Mouse (Mus musculus): ENCODE measurements around the gene Cgn. TPM values are rescaled to one million over a fixed set of nuclear protein-coding genes. Genes with fewer than 3 reads are reported as not detected.

The Cgn gene
- polyA plus RNA-seq, 1 experiment from 2014 or later: 25.2 TPM

GRCm38 (mm10) chr3:94796181-94796580 is 9.9 kb upstream of the Cgn start:
- H3K4me3 ChIP-seq (ENCODE audit: low read depth, low read length): no peak overlapping the region
- H3K27me3 ChIP-seq (ENCODE audit: control insufficient read depth, insufficient read depth, low read length): no peaks in the 10 kb centered on the region
- no peak for DNase-seq (ENCODE audit: low spot score)
- H3K36me3 ChIP-seq (ENCODE audit: control insufficient read depth, insufficient read depth, low read length): no peaks in the 10 kb centered on the region
- H3K9ac ChIP-seq (ENCODE audit: low read length): no peak overlapping the region
- TF ChIP-seq EP300 (optimal IDR thresholded peaks at IDR 0.05) (no peak), CTCF (IDR thresholded peaks at IDR 0.05; ENCODE audit: low read depth) (no peak)
- H3K4me2 ChIP-seq (replicated peaks; ENCODE audit: low read depth): no peak overlapping the region
- no peak for ATAC-seq (ENCODE audit: low FRiP score, low TSS enrichment)
- H3K27ac ChIP-seq (replicated peaks): no peak overlapping the region
- no peaks in the 10 kb centered on the region for H3K9me3 ChIP-seq (ENCODE audit: control insufficient read depth, low read length)
- H3K4me1 ChIP-seq (replicated peaks; ENCODE audit: control insufficient read depth, insufficient read depth): no peaks in the 10 kb centered on the region

- no peaks in the 10 kb centered on the region for H3K9me3 ChIP-seq (ENCODE audit: control insufficient read depth, low read length)
- no peak overlapping the region for H3K9ac ChIP-seq (ENCODE audit: low read length)
- H3K27ac ChIP-seq (replicated peaks): no peak overlapping the region
- H3K36me3 ChIP-seq (ENCODE audit: control insufficient read depth, insufficient read depth, low read length): no peaks in the 10 kb centered on the region
- 61% methylated on average over 7 of the region's 7 CpGs for WGBS
- H3K4me2 ChIP-seq (replicated peaks; ENCODE audit: low read depth): no peak overlapping the region
- no peaks in the 10 kb centered on the region for H3K27me3 ChIP-seq (ENCODE audit: control insufficient read depth, insufficient read depth, low read length)
- ATAC-seq (ENCODE audit: low FRiP score, low TSS enrichment): no peak
- TF ChIP-seq EP300 (optimal IDR thresholded peaks at IDR 0.05) (no peak), CTCF (IDR thresholded peaks at IDR 0.05; ENCODE audit: low read depth) (no peak)
- no peak for DNase-seq (ENCODE audit: low spot score)
- no peaks in the 10 kb centered on the region for H3K4me1 ChIP-seq (replicated peaks; ENCODE audit: control insufficient read depth, insufficient read depth)
- H3K4me3 ChIP-seq (ENCODE audit: low read depth, low read length): no peak overlapping the region
These were observed 9.4 kb upstream of the Cgn start for GRCm38 (mm10) chr3:94795596-94796140.

GRCm38 (mm10) chr3:94794359-94794758 is 8.1 kb upstream of the Cgn start:
- H3K27ac ChIP-seq (replicated peaks): no peak overlapping the region
- 65% methylated on average over 2 of the region's 2 CpGs for WGBS
- no peaks in the 10 kb centered on the region for H3K4me1 ChIP-seq (replicated peaks; ENCODE audit: control insufficient read depth, insufficient read depth)
- no peak overlapping the region for H3K4me2 ChIP-seq (replicated peaks; ENCODE audit: low read depth)
- no peaks in the 10 kb centered on the region for H3K36me3 ChIP-seq (ENCODE audit: control insufficient read depth, insufficient read depth, low read length)
- DNase-seq (ENCODE audit: low spot score): no peak
- no peak overlapping the region for H3K9ac ChIP-seq (ENCODE audit: low read length)
- TF ChIP-seq CTCF (IDR thresholded peaks at IDR 0.05; ENCODE audit: low read depth) (no peak), EP300 (optimal IDR thresholded peaks at IDR 0.05) (no peak)
- no peaks in the 10 kb centered on the region for H3K27me3 ChIP-seq (ENCODE audit: control insufficient read depth, insufficient read depth, low read length)
- ATAC-seq (ENCODE audit: low FRiP score, low TSS enrichment): no peak
- H3K4me3 ChIP-seq (ENCODE audit: low read depth, low read length): no peak overlapping the region
- no peaks in the 10 kb centered on the region for H3K9me3 ChIP-seq (ENCODE audit: control insufficient read depth, low read length)

GRCm38 (mm10) chr3:94793672-94794071 is 7.4 kb upstream of the Cgn start:
- no peaks in the 10 kb centered on the region for H3K36me3 ChIP-seq (ENCODE audit: control insufficient read depth, insufficient read depth, low read length)
- no peak for DNase-seq (ENCODE audit: low spot score)
- no peak overlapping the region for H3K4me2 ChIP-seq (replicated peaks; ENCODE audit: low read depth)
- no peak overlapping the region for H3K9ac ChIP-seq (ENCODE audit: low read length)
- H3K4me1 ChIP-seq (replicated peaks; ENCODE audit: control insufficient read depth, insufficient read depth): no peaks in the 10 kb centered on the region
- TF ChIP-seq EP300 (optimal IDR thresholded peaks at IDR 0.05) (no peak), CTCF (IDR thresholded peaks at IDR 0.05; ENCODE audit: low read depth) (no peak)
- H3K9me3 ChIP-seq (ENCODE audit: control insufficient read depth, low read length): no peaks in the 10 kb centered on the region
- ATAC-seq (ENCODE audit: low FRiP score, low TSS enrichment): no peak
- 73% methylated on average over 2 of the region's 2 CpGs for WGBS
- H3K27me3 ChIP-seq (ENCODE audit: control insufficient read depth, insufficient read depth, low read length): no peaks in the 10 kb centered on the region
- no peak overlapping the region for H3K4me3 ChIP-seq (ENCODE audit: low read depth, low read length)
- no peak overlapping the region for H3K27ac ChIP-seq (replicated peaks)

GRCm38 (mm10) chr3:94792258-94792657 is 6.0 kb upstream of the Cgn start:
- 75% methylated on average over 2 of the region's 2 CpGs for WGBS
- no peak for ATAC-seq (ENCODE audit: low FRiP score, low TSS enrichment)
- Histone ChIP-seq H3K4me1 (replicated peaks; ENCODE audit: control insufficient read depth, insufficient read depth) (no peaks in the 10 kb centered on the region), H3K36me3 (ENCODE audit: control insufficient read depth, insufficient read depth, low read length) (no peaks in the 10 kb centered on the region), H3K4me3 (ENCODE audit: low read depth, low read length) (no peak overlapping the region), H3K27ac (replicated peaks) (no peak overlapping the region), H3K27me3 (ENCODE audit: control insufficient read depth, insufficient read depth, low read length) (no peaks in the 10 kb centered on the region), H3K9ac (ENCODE audit: low read length) (no peak overlapping the region), H3K4me2 (replicated peaks; ENCODE audit: low read depth) (no peak overlapping the region), H3K9me3 (ENCODE audit: control insufficient read depth, low read length) (no peaks in the 10 kb centered on the region)
- no peak for DNase-seq (ENCODE audit: low spot score)
- TF ChIP-seq CTCF (IDR thresholded peaks at IDR 0.05; ENCODE audit: low read depth) (no peak), EP300 (optimal IDR thresholded peaks at IDR 0.05) (no peak)

GRCm38 (mm10) chr3:94789516-94789915 is 3.2 kb upstream of the Cgn start:
- H3K27ac ChIP-seq (replicated peaks): no peak overlapping the region
- H3K4me1 ChIP-seq (replicated peaks; ENCODE audit: control insufficient read depth, insufficient read depth): no peaks in the 10 kb centered on the region
- H3K9me3 ChIP-seq (ENCODE audit: control insufficient read depth, low read length): no peaks in the 10 kb centered on the region
- DNase-seq (ENCODE audit: low spot score) (no peak), ATAC-seq (ENCODE audit: low FRiP score, low TSS enrichment) (no peak)
- 63% methylated on average over 2 of the region's 2 CpGs for WGBS
- H3K36me3 ChIP-seq (ENCODE audit: control insufficient read depth, insufficient read depth, low read length): no peaks in the 10 kb centered on the region
- no peak overlapping the region for H3K4me2 ChIP-seq (replicated peaks; ENCODE audit: low read depth)
- no peaks in the 10 kb centered on the region for H3K27me3 ChIP-seq (ENCODE audit: control insufficient read depth, insufficient read depth, low read length)
- TF ChIP-seq EP300 (optimal IDR thresholded peaks at IDR 0.05): no peak
- no peak for TF ChIP-seq CTCF (IDR thresholded peaks at IDR 0.05; ENCODE audit: low read depth)
- H3K9ac ChIP-seq (ENCODE audit: low read length): no peak overlapping the region
- H3K4me3 ChIP-seq (ENCODE audit: low read depth, low read length): no peak overlapping the region
